Mouse (Mus musculus) cerebellum, adult (tissue): ENCODE measurements at regions not wholly inside any gene's neighbourhood (a gene's known extent, or its start where the extent isn't known, plus 50 kb on each side); places are given as distances from the start of the nearest gene placed in this dataset.

Experiments used
- ATAC-seq: cut with Nextera tagmentation; 2 replicates; pipeline ENCODE4 v1.9.2; 2017; ENCODE audit warnings: mild to moderate bottlenecking, moderate library complexity, mixed read lengths; ENCODE audit not compliant: insufficient number of reproducible peaks, low FRiP score, low TSS enrichment

DNA sequence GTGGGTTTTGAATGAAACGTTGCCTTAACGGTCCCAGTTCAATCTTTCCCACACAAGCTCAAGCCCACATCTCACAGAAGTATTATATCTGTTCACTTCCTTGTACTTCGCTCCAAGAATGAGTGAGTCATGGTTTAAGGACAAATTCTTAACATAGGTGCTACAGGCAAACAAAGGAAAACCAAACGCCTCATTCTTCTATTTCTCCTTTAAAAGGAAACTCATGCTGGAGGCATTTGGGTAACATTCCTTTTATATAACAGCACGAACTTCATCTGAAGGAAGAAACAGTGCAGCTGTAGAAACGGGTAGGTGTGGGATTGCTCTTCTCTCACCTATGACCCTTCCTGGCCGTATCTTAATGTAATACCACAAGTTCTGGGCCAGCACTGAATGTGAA, 610.0 kb upstream of the A1bg start:
- ATAC-seq, result no peak

DNA sequence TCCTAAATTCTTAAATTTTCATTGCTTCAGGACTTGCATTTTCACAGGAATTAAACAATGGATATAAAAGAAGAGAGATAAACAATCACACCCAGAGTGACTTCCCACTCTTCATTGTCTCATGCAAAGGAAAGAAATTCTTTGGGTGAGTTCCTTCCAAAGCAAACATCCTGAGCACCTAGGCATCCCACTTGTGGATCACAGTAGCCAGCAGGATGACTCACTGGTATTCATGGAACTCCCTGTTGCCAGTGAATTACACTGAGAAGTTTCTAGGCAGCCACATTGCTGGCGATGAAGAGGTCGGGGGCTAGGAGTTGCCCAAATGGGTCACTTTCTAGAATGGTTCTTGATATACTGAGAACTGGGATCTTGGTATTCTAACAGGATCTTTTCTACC, 609.2 kb upstream of the A1bg start:
- no peak for ATAC-seq

DNA sequence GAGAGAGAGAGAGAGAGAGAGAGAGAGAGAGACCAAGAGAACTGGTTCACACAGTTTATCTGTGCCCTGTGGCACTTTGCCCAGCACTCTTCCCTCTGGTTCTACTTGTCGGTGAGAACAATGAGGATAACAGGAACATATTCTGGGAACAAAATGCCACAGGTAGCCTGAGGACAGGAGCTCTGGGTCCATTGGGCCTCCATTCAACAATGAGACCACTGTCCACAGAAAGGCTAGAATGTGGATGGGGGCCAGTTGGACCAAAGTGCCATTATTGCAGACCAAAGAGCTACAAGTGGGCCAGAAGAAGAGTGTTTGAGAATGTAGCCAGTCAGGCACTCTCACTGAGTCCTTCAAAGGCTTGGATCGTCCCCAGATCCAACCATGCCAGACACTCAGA, 600.2 kb upstream of the A1bg start:
- ATAC-seq, result no peak

DNA sequence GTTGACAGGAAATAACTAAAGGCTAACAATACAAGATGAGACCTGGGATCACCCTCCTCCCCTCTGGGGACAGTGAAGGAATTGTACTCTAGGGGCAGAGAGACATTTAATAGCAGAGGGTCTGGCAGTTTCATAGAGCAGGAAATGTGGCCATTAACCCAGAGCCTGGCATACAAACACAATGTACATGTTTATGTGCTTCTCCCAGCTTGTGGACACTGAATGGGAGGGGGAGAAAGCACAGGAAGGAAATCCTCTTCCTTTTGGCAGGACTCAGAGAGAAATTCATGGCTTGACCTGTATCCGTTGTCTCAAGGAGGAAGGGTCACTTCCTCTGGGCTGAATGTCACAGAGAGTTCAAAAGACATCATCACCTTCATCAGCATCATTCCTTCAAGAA, 594.5 kb upstream of the A1bg start:
- ATAC-seq, result no peak

DNA sequence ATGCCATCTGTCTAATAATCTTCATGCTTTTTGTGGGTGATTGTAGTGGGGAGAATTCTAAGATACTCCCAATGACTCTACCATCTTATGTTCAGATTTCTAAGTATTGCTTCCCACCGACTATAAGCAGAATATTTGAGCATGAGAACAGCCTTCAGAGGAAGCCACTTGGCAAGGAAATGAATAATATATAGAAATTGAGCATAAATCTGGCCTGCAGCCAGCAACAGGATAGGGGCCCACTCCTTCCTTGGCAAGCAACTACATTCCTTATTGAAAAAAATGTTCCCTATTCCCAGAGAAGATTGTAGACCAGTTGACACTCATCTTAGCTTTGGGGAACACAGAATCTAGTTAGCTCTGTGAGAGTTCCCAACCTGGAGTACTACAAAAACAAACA, 591.5 kb upstream of the A1bg start:
- no peak for ATAC-seq

DNA sequence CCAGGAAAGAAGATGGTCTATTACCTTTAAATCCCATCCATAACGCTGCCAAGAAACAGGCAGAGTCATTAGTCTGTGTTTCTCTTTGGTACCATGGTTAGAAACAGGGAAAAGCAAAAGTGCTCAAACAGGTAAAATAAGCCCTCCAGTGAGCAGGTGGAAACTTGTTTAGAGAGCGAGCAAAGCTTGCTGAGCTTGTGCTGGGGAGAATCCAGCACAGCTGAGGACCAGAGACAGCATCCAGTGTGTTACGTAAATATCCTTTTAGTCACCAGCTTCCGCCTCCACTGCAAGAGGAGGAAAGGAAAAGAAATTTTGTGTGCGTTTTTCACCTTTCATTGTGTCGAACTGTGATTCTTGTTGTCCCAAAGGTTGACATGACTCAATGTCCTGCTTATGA, 586.0 kb upstream of the A1bg start:
- ATAC-seq, result no peak

DNA sequence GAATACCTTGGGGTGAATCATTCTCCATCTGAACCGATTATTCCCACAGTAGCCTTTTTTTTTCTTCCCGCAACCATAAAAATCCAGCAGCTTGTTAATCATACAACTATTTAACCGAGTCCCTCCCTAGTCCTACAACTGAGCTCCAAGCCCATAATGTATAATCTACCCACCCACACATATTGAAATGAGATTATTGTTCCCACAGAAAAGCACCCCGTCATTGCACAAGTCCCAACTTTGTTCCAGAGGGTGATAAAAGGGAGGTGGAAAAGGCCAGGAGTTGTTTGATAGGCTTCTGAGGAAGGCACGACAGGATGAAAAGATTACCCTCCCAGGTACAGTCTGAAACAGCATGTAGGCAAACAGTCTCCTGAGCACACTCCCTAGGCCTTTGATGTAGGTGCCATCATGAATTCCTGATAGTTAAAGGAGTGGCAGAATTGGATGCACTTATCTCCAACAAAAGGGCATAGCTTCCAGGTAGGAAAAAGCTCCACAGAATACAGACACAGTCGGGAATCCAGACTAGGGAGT, 583.6 kb upstream of the A1bg start:
- ATAC-seq, result no peak

DNA sequence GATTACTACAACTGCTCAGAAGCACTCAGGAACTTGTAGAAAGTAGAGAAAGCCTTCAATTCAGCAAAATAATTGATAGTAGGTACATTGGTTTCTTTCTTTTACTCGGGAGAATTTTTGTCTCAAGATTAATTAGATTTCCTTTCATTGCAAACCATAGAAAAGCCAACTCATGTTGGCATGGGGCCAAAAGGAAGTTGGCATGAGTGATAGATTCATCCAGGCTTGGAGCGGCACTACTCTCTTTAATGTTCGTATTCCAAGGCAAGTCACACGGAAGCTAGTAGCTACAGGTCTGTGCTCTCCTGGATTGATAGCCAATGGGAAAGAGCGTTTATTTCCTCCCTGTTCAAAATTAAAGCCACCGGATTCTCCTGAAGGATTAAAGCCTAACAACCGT, 580.6 kb upstream of the A1bg start:
- no peak for ATAC-seq

DNA sequence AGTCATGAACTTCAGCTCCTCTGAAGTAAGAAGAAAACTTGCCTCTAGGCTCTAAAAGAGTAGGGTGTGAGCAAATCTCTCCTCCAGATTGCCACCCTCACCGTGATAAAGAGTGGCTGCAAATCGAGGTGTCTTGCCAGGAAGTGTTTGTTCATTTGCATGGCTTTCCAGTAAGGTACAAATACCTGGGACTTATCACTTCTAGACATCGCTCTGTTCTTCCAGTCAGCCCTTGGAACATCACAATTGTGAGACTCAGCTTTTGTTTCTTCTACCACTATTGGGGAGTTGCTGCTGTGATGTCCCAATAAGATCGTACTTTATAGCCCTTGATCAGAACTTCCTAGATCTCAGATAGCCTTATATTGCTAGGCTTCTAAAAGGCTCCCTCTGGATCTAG, 566.9 kb upstream of the A1bg start:
- ATAC-seq, result no peak

DNA sequence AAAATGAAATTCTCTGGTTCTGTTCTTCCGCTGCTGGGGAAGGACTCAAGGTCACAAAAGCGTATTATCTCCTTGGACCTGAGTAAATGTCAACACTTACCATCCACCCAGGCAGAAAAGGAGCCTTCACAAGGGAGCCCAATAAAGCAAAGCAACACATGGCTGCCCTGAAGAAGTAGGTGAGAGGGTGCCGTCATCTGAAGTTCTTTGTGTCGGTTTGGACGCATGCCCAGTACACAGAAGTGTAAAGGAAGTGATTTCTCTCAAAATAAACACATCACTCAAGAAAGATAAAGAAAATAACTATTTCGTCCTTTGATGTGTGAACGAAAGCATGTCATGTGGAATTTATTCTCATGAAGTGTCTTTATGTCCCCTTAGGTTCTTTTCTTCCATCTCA, 559.0 kb upstream of the A1bg start:
- ATAC-seq, result no peak

DNA sequence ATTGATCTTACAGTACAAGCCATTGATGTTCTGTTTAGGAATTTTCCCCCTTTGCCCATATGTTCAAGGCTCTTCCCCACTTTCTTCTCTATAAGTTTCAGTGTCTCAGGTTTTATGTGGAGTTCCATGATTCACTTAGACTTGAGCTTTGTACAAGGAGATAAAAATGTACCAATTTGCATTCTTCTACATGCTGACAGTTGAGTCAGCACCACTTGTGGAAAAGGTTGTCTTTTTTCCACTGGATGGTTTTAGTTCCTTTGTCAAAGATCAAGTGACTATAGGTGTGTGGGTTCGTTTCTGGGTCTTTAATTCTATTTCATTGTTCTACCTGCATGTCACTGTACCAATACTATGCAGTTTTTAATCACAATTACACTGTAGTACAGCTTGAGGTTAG, 551.1 kb upstream of the A1bg start:
- ATAC-seq, result no peak

DNA sequence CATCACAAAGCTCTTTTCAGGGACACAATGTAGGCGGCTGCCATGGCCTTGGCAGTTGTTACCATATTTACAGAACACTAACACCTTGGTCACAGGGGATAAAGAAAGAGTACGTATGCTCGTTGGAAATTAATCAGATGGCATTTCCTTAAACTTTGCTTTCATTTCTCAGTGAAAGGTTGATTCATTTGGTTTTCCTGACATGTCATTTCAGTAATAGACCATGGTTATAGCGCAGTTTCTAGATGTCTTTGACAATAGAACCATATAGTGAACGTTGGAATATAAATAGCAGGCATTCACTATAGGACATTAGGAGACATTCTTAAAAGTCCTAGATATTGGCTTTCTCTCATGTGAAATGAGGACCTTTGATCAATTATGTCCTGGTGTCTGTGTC, 532.2 kb upstream of the A1bg start:
- no peak for ATAC-seq

DNA sequence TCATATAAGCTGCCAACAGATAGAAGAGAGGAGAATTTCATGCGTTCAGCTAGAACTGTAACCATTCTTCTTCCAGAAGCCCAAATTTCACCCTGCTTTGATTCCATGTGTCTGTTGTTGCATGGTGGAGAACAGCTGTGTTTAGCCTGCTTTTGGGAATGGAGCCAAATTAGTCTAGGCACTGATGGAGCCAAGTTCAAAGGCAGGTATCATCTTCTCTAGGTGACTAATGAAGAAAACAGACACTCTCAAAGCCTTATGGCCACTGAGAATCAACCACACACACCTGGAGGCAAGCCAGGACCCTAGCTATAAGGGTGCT, 531.5 kb upstream of the A1bg start:
- no peak for ATAC-seq

DNA sequence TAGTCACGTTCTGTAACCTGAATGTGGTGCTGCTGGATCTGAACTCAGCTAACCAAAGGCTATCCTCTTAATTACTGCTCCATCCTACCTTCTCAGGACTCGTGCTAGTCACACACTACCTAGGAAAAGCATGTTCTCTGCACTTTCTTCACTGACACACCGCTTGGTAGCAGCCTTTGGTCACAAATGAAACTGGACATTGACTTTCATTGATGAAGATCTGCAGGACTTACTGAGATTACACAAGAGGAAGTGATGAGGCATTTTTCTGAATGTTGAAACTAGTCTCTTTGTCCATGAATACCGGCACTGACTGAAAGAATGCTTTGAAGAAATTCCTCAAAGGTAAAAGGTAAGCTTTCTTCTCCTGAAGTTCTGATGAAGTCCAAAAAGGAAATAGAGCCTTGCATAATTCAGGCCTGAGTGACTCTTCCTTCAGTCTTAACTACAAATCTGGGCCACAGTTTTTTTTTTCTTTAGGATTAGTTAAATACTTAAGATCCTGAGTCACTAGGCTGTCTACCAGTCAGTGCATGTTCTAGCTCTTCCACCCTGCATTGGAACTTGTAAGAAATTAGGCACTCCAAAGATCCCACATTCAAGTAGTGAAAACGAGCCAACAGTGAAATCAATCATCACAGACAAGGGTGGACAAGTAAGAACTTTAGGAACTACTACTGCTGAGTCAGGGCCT, 531.0 kb upstream of the A1bg start:
- ATAC-seq, result no peak

DNA sequence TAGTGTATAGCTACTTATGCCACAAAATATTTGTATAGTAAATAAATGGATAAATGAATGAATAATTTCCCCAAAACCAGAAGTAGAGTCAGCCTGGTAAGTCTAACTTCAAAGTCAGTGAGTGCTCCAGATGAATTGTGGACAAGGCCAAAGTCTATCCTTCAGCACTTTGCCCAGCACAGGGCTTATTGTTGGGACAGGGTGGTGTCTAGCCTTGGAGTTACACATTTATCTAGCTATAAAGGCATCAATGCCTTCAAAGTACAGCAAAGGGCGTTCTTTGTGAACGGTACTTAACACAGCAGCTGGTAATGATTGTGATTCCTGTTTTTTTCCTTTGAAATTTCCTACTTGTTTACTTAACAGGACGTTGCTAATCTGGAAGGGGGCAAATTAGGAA, 527.4 kb upstream of the A1bg start:
- no peak for ATAC-seq

DNA sequence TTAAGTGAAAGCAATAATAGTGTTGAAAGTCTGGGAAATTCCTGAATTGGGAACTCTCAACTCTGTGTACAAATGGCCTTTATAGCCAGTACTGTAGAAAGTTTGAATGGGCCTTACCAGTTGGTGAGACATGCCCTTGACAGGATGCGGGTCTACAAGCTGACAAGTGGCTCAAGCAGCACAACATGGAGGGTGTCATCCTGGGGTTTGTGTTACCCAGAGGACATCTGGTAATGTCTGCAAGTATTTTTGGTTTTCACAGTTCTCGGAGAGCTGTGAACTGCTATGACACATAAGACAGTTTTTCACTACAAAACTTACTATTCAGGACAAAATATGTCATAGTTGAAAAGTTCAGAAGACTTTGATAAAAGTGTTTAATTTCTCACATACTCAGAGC, 525.7 kb upstream of the A1bg start:
- ATAC-seq, result no peak

DNA sequence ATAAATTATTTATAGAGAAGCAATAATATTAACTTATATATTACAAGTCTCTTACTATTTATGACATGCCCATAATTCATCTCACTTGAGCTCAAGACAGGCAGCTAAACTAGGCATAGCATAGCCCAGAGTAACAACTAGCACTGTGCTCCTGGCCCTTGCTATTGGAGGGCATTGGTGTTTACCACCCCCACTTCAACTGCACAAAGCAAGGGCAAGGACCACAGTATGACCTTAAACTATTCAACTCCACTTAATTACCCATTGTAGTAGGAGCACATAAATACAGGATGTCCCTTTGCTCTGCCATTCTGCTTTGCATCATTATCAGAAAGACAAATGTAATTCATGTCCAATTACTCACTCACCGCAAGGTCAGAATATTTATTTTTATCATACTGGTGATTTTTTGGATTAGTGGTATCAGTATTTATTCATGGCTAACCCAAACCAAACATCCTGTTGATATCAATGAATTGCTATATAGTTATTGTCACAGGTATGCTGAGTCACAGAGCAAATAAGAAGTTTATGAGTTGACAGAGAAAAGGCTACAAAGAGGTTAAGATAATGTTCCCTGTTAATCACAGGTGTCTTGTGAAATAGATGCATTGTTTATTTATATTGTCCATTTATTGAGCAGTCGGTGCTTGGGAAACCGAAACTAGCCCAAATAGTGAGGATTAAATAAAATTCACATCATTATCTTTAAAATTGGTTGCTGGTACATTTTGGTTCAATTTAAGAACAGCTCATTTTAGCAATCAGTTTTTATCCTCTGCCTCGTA, 523.4 kb upstream of the A1bg start:
- ATAC-seq, result no peak

DNA sequence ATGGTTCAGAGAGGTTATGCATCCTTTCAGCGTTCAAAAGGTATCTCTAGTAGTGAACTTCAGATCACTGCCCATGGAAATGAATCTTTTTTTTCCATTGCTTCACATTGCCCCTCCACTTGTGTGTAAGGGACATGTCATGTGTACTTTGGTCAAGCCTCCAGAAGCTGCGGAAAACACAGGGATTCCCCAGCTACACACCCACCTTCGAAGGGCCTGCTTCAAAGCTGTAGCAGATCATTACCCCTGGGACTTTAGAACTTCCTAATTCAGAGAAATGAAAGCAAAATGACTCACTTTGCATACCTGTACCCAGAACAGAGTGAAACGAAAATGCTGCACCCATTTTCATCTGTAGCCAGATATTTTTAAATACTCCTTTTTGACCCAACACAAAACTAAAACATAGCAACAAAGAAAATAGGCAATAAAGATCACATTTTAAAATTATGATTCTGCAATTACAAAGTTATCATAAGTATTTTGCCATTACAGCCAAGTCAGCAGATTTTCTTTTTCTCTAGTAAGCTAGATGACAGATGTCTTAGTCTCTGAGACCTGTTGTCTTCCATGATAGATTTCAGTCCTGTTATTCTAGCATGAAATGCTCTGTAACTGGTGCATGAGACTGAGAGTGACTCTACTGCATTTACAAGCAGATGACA, 519.1 kb upstream of the A1bg start:
- ATAC-seq, result no peak

DNA sequence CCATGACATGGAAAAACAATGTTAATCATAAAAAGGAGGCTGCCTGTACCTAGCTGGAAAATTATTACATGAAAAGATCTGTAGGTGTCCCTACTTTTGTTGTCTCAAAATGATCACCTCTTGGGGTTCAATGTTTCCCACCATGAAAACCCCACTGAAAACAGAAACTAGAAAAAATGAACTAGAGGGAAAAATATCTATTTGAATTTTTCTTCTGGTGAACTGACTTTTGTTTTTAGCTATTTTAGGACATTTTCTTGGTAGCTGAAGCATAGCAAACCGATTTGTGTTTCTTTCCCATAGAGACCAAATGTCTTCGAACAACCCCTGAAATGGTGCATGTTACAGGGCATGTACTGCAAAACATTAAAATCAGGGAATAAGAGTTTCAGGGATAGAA, 518.2 kb upstream of the A1bg start:
- ATAC-seq, result no peak

DNA sequence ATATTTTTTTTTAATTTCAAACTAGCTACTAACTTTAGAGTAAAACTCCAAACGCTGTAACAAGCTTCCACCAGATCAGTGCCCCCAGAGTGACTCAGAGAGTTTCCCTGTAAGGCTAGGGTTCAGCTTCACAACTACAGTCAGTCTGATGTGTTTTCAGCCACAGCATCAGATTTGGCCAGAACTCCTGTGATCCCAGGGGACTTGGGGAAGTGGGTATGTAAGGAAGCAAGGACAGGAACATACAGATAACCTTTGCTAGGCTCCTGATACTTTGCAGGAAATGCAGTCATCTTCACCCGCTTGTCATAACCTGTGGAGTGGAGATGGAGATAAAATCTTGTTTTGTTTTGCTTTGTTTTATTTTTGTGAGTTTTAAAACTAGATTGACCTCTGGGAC, 517.5 kb upstream of the A1bg start:
- no peak for ATAC-seq

DNA sequence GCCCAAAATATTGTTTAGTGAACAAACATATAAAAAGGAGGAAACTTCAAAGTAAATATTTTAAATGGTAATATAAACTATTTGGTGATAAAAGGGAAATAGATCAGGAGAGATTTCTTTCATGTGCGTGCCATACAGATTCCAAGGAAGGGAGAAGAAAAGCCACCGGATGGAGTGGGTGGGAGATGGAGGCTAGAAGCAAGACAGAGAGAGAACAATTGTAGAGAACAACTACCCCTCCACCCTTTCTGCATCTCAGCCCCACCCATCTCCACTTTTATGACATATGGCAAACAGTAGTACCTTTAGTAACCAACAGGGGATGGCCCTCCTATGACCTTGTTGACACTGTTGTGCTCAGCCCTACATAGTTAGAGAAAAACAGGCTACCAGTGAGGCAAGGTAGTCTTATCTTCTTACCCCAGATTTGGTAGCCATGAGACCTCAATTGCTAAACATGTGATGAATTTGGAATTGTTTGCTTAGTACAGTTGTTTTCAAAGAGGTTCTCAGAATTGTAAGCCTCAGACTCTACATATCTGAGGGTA, 516.9 kb upstream of the A1bg start:
- no peak for ATAC-seq
